Mouse (Mus musculus) urinary bladder, postnatal 14 days (tissue): ENCODE measurements at regions not wholly inside any gene's neighbourhood (a gene's known extent, or its start where the extent isn't known, plus 50 kb on each side); places are given as distances from the start of the nearest gene placed in this dataset.
"Not testable (repeated sequence)": the region's sequence is repeated elsewhere in the genome, so short reads cannot be mapped to it uniquely, and the experiment has no call there.

Experiments
- DNase-seq: peaks from one replicate; pipeline ENCODE4 v3.0.0; 2021; ENCODE audit warnings: low spot score

DNA sequence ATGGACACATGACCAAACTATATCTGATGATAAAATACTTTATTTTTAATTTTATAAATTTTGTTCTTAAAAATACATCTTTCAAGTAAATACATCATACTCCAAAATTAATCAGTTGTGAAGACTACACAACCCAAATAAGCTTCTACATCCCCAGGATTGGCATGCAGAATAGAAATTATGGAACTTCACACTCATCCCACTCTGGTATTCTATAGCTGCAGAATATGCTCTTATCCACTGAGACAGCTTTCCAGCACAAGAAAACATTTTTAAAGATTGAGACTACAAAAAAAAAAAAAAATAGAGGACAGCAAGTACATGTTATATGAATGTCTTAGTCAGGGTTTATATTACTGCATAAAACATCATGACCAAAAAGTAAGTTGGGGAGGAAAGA lies 94.4 kb downstream of the Gm11232 start:
- no peak for DNase-seq

DNA sequence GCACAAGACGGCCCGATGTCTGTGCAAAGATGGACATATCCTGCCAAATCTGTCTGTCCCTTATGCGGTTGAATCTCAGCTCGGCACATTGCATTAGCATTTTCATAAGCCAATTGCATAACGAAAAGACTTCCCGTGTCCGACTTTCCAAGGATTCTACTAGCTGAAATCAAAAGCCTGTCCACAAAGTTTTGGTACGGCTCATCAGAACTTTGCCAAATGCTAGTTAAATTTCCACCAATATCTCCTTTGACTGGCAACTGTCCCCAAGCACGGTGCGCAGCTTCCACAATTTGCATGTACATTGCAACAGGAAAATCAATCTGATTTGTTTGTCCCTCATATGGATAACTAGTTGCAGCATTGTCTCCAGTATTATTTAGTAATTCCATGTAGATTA lies 117.2 kb downstream of the Gm11232 start:
- DNase-seq: no peak

DNA sequence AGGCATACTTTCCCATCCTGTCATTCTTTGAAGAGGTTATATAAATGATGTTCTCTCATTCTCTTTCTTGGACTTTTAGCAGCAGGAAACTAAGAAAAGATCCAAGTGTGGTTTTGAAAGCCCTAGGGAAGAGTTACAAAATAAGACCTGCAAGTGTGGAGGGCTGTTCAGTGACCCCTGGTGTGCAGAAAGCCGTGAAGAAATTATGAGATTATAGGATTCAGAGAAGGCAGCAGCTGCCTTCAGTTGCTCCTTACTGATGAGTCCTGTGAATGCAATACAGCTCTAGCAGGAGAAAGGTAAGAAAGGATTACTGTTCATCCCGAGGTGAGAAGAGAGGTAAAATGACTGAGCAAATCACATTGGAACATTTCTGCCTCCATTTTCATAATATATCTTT lies 130.7 kb downstream of the Gm11232 start:
- DNase-seq: no peak

DNA sequence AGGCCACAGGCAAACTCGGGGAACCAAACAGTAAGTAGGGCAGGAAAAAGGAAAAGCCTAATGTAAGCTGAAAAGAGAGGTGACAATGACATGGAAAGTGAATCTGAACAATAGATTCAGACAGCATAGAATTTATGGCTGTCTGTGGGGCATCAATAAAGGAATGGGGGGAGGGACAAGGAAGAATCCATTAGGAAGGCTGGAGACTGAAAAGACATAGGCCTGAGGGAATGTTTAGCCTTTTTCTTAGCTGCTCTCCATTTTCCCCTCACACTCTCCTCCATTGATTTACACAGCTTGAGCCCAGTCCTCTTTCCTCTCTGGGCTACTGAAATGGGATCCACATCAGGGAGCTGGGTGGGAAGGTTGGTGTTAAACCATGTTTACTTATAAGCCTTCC lies 131.1 kb downstream of the Gm11232 start:
- no peak for DNase-seq

DNA sequence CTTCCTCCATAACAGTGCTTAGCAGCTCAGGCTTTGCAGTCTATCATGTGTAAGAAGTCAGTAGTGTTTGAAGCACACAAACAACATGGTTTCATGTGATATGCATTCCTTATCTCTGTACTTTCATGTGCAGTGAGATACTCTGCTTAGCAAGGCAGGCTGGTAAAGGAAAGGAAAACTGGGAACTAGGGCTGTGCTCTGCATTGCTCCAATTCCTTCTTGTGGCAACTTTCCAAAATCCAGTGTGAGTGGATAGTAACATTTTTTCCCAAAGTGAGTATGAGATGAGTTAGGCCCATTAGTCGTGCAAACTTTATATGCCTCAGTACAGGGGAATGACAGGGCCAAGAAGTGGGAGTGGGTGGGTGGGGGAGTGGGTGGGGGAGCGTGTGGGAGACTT lies 133.0 kb downstream of the Gm11232 start:
- no peak for DNase-seq

DNA sequence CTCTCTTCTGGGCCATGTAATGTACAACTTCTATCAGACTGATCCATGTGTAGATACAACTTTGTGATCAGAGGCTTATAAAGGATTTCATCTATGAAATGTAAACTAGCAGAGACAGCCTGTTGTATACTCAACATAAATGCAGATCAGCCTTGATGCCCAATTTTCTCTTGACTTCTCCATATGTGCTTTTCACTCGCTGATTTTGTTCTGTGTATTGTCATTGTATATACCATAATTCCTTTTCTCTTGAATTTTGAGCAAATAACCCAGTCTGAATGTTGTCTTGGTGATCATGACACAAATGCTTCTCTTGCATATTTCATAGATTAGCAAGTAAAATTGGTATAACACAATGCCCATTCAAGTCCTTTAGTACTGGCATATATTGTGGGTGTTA lies 144.0 kb downstream of the Gm11232 start:
- no peak for DNase-seq

DNA sequence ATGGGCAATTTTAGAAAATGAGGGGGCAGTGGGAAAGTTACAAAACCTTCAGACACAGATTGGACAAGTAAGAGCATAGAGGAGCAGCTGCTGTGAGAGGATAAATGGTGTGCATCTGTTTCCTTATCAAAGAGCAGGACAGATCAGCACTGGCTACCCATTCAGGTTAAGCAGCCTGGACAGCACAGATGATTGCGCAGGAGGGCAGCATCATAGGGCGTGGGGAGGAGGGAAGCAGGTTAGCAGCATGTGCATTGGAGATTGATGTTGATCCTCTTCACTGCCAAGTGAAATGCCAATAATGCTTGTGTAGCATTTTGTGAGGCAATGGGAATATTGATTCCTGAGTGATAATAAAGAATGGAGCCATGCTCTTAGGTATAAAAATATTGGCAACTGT lies 171.9 kb downstream of the Gm11232 start:
- DNase-seq: no peak

DNA sequence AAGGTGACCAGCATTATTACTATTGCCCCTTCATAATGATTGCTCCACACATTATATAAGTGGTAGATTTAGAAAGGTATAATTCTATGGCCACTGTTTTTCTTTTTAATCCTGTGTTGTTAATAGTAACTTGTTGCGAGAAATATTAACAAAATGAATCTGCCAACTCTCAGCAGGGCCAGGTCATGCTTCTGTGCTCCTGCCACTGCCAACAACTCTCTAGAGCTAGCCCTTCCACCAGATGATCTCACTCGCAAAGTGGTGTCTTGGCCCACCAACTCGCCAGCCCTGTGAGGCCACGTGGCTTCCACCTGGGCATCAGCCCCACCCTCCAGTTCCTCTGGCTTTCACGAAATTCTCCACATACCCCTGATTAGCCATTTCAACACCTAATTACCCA lies 197.1 kb downstream of the Gm11232 start:
- DNase-seq: no peak

DNA sequence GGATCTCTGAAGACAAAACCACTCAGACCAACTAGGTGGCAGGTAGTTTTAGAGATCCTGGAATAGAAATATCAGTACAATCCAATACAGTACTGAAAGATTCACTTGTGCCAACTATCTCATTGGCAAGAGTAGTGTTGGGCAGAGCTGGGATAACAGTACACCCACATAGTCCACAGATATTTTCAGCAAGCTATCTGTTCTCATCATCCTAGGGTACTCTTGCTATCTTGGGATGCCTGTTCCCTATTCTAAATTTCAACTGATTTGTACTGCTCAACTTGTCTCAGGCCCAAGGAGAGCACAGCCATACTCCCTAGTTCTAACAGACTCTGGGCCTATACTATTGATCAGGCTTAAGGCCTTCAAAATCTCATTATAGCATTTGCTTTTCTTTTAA lies 218.6 kb downstream of the Gm11232 start:
- no peak for DNase-seq

DNA sequence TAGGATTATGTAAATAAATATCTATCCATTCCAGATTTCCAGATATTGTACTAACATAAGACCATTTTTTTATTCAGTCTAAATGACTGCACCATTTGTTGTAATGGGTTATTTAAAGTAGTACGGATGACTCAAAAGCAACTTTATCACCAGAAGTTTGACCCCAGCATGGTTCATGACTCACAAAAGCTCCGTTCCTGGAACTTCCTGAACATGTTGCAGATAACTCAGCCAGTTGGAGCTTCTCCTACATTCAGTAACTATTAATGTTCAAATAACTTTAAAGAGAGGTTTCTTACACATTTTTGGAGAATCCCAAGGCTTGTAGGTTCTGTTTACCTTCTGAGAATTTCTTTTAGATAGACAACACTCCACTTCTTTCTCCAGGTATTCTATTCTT lies 219.8 kb downstream of the Gm11232 start:
- no peak for DNase-seq

DNA sequence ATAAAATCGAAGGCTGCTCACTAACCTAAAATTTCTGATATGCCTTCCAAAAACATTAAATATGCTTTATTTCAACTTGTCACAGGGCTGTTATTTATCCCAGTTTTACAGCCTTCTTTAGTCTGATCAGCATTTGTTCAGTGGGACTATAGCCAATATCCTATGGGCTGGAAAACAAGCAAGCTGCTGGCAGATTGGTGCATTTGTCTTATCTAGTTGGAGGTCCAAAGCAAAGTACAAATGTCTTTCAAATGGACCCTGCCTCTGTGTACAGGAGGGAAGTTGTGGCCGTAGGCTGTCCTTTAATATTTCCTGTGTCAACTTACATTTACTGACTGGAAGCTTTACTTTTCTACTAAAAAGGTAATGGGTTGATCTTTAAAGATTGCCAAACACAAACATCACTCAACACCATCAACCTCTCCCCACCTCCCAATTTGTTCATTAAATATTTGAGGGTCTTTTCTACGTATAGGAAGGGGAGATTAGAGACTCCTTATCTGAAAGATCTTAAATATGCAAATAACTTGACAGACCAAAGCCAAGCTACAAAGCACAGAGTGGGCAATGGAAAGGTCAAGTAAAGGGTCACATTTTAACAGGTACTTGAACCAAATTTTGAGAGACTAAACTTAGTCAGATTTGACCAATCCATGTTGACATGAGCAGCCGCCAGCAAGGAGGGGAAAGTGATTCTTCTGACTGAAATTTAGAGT lies 233.4 kb downstream of the Gm11232 start:
- no peak for DNase-seq

DNA sequence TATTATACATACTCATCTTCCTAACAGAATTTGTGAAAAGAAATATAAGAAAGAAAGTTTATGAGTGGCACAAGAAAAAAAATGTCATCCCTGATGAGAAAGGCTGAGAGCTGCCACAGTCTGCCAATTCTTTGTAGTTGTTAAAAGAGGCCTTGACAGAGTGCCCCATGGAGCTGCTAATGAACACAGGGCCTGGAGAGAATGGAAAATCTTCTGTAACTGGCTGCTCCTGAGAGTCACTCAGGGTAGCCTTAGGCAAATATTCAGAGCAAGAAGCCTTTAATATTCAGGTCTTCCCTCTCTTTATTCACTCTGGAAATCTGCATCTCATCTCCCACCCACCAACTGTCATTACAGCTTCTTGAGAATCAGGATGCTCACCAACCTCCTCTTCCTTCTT lies 237.0 kb downstream of the Gm11232 start:
- DNase-seq: no peak

DNA sequence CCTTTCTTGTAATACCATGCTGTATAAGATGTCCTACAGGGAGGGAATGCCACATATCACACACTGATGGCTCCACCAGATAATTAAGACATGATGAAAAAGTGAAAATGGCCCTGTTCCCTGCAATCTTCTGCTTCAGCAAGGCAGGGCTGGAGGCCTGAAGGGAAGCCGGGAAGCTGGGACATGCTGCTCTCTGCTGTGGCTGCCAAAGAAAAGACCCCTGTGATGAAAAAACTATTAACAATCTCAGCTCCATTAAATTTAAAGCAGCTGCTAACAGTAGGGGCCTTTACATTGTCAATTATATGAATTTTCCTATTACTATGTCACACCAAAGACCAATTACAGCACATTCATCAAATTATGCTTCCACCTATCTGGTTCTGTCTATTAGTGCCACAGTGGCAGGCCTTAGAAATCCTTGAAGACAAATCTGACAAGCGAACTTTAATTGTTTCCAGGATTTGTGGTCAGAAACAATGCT lies 239.8 kb downstream of the Gm11232 start:
- no peak for DNase-seq

DNA sequence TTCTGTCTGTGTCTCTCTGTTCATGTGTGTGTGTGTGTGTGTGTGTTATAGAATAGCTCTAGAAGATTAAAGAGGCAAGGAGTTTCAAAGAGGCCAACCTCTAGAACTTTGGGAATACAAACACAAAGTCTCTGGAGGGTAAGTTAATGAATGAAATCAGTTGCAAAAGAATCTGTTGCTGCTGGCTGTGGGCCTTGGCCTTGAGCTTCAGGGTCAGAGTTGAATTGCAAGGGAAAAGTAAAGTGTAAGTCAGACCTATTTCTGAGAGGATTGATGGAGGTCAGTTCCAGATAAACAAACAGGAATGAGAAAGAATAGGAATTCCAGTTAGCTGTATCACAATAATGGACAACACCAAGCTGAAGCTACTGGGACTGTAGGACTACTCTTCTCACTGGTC lies 250.9 kb downstream of the Gm11232 start:
- no peak for DNase-seq

DNA sequence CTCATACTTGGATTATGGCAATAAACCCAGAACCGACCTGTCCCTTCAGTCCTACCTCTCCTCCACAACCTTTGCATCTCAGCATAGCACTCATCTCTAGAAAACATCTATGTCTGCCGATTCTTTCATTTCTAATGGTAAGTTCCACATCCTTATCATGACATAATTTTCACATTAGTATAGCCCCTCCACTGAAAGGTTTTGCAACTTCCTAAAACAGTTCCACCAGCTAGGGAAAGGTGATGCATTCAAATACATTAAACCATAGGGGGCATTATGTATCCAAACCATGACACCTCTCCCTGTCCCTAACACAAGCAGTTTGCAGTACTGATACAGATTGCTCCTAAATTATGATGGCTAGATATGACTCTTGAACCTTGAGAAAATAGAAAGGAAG lies 268.0 kb downstream of the Gm11232 start:
- DNase-seq: no peak

DNA sequence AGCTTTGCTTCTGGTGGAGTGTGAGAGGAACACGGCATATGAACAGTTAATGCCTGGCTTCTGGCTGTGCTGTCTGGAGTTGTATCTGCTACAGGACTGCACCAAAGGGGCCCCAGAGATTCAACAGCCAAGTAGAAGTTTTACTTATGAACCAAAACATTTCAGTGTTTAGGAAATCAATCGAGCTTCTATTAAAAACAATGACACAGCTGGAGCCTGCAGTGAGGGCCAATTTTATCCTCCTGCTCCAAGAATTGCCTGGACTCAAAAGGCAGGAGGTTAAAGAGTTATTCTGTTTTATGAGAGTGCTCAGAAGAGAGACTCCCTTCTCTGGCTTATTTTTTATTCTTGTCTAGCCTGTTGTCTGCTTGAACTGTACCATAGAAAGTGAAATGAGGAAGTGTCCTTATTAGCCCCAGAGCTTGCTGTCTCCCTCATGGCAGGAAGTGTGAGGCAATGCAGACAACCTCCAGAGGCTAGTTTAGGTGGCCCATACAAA lies 269.1 kb downstream of the Gm11232 start:
- peak; percentile 34 for DNase-seq

DNA sequence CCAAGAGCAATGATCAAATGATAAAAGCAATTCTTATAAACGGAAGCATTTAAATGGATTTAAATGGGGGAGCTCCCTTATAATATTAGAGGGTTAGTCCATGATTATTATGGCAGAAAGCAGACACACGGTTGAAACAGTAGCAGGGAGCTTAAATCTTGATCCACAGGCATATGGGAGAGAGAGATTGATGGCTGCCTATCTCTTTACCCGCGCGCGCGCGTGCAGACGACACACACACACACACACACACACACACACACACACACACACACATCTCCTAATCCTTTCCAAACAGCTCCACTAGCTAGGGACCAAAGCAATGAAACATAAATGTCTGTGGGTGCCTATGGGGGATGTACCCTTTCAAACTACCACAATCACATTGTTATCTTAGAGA lies 269.7 kb downstream of the Gm11232 start:
- no peak for DNase-seq

DNA sequence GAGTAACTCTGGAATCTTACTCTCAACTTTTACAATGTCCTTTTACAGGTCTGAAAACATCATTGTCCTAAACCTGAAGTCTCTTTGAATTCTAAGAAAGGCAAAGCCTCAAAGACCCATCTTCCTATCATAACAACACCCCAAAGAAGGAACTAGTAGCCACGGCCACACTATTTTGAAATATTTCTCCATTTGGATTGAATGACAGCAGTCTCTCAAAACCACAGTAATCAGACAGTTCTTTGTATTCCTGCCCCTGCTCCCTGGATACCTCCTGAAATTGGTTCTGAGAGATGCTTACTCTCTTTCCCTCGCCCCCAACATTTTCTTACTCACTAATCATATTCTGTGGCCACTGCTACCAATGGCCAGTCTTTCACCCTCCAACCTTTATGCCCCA lies 276.8 kb downstream of the Gm11232 start:
- no peak for DNase-seq

DNA sequence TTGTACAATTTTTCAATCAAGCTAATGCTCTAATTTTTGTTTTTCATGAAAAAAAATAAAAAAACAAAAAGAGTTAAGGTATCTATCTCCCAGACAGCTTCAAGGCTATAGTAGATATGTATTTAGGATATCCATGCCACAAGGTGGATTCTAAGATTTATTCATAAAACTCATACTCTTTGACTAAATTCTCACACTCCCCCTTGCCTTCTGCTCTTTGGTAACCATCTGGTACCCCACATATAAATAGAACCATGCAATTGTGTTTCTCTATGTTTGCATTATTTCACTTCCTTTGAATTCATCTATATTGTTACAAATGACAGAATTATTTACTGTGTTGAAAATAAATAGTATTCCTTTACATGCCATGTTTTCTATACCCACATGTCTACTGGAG lies 287.2 kb downstream of the Gm11232 start:
- no peak for DNase-seq

DNA sequence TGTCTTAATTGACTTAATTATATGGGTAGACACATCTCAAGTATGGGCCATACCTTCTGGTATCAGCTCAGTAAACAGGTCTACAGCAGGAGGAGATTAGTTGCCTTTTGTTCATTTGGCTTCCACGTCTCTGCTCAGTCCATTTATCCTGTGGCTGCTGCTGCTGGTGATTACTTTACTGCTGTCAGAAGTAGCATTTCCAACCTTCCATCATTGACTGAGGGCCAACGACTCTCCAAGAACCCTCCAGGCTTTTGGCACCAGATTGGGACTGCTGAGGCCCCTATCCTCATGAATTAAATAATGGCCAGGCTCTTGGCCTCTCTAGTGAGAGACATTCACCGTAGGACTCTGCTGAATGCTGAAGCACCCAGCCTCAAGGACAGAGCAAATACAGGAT lies 303.0 kb downstream of the Gm11232 start:
- DNase-seq: no peak

DNA sequence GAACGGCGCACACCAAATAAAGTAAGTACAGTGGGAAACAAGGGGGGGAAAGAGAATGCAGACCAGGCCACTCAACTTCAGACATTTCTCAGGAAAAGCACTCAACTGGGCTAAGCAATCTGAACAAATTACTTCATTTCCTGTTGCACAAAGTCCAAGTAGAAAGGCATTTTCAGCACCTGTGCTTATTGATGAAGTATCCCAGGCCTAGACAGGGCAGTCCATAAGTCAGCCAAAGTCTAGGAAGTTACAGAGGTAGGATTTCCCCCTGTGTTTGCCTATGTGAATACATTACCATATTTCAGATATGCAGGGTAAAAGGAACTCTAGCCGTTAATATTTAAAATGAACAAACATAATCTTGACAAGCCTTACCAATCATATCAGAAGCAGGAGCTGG lies 304.3 kb downstream of the Gm11232 start:
- DNase-seq: no peak

DNA sequence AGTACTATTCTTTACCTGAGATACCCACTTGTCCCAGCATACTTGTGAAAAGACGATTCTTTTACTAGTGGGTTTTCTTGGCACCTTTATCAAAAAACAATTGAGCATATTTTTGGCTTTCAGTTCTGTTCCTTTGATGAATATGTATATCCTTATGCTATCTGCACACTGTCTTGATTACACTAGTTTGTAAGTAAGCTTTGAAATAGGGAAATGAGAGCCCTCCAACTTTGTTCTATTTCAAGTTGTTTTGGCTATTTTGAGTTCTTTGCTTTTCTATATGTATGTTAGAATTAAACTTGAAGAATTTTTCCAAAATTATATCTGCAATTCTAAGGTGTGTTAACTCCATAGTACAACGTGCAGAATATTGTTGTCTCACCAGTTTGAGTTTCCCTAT lies 311.3 kb downstream of the Gm11232 start:
- no peak for DNase-seq

DNA sequence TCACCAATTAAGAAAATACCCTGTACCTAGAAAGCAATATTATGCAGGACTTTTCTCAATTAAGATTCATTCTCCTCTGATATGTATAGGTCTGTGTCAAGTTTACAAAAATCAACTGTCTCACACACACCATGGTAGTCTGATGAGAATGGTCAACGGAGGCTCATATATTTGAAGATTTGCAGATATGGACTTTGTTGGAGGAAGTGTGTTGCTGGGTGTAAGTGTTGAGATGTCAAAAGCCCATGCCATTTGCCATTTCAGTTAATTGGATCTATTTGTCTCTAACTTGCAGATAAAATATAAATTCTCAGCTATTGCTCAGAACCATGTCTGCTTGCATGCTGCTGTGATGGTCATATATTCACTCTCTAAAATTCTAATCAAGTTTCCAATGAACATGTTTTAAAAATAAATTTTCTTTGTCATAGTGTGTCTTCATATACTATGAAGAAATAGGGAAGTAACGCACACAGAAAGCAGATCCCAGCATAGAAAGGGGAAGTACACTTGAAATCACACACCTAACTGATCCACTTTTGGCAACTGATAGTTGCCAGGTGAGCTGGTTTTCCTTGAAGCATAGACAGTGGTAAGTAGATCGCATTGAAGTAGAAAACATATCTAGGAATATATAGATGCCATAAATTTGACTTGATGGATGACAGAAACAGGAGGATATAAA lies 326.4 kb downstream of the Gm11232 start:
- no peak for DNase-seq

DNA sequence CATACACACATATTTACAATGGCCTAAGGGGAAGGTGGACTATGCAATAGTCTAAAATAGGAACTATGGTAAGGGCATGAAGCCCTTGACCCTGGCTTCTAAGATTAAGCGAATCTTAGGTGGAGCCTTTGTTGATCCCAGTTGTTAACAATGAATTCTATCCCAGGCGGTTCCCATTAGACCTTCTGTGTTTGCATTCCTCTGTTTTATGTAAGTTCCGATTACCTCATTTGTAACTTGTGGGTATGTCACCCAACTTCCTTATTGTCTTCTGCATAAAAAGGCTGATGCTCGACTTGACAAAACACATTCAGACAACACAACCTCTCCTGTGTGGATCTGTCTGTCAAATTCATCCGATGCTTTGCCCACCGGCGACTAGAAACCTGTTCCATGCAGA lies 335.6 kb downstream of the Gm11232 start:
- DNase-seq: not testable (repeated sequence)
